9 mouse cellular contexts compared by ENCODE assay signal in genomic region chr9:96800131-96800825, GRCm38 (mm10). TPM values are rescaled to one million over a fixed set of nuclear protein-coding genes. Genes with fewer than 3 reads are reported as not detected.
DNase-seq lines count a peak whose midpoint lies in the region; ATAC-seq lines count a peak whose summit lies in the region.
"Had no signal": no experiment of that assay in that cellular context is flagged by ENCODE, and none has a peak within 500 bp of the region (broad histone marks: within the 10 kb centered on the region; RNA-seq: fewer than 3 reads in every experiment).

No protein-coding gene starts in this region.

- no peaks in the 10 kb centered on the region for H3K27me3 ChIP-seq in hindbrain, embryonic 11.5 days (ENCODE audit: control insufficient read depth, insufficient read depth, low read length)
- H3K27me3 ChIP-seq in hindbrain, embryonic 16.5 days (replicated peaks; ENCODE audit: control insufficient read depth, insufficient read depth, low read length) = no peaks in the 10 kb centered on the region
- no peaks in the 10 kb centered on the region for H3K27me3 ChIP-seq in embryonic facial prominence, embryonic 11.5 days (ENCODE audit: control insufficient read depth, insufficient read depth, low read length)

- no peaks in the 10 kb centered on the region for H3K36me3 ChIP-seq in hindbrain, embryonic 11.5 days (ENCODE audit: control insufficient read depth, insufficient read depth, low read length)
- no peaks in the 10 kb centered on the region for H3K36me3 ChIP-seq in hindbrain, embryonic 16.5 days (ENCODE audit: control insufficient read depth, insufficient read depth, low read length)
- H3K36me3 ChIP-seq in embryonic facial prominence, embryonic 11.5 days (replicated peaks; ENCODE audit: control insufficient read depth, insufficient read depth, low read depth, low read length) = no peaks in the 10 kb centered on the region

- peak; percentile 10 for DNase-seq in hindbrain, embryonic 11.5 days (ENCODE audit: low spot score)
- peak; percentile 62 for DNase-seq in thymus, postnatal 0 days (ENCODE audit: low spot score)
- DNase-seq in thymus, postnatal 36 days = no peak
- peak; percentile 51 for DNase-seq in embryonic facial prominence, embryonic 11.5 days (ENCODE audit: low spot score)
- no peak for DNase-seq in ovary, postnatal 10 days (ENCODE audit: low spot score)
- DNase-seq in cerebellum, adult 11-12 months = no peak
- DNase-seq in heart, postnatal 4 days = no peak
- DNase-seq: lung, postnatal 14 days had no signal

- 37% methylated on average over 5 of the region's 5 CpGs for WGBS in hindbrain, embryonic 11.5 days
- 37% methylated on average over 5 of the region's 5 CpGs for WGBS in hindbrain, embryonic 16.5 days
- WGBS in embryonic facial prominence, embryonic 11.5 days = 39% methylated on average over 5 of the region's 5 CpGs

- no peak overlapping the region for H3K27ac ChIP-seq in hindbrain, embryonic 11.5 days (ENCODE audit: low read depth, low read length)
- H3K27ac ChIP-seq in hindbrain, embryonic 16.5 days (ENCODE audit: low read depth, low read length) = no peak overlapping the region
- no peak overlapping the region for H3K27ac ChIP-seq in embryonic facial prominence, embryonic 11.5 days (replicated peaks; ENCODE audit: low read depth, low read length)

- H3K4me1 ChIP-seq in hindbrain, embryonic 11.5 days (replicated peaks; ENCODE audit: control insufficient read depth, insufficient read depth, low read length) = no peaks in the 10 kb centered on the region
- H3K4me1 ChIP-seq in hindbrain, embryonic 16.5 days (ENCODE audit: control insufficient read depth, insufficient read depth, low read depth, low read length) = peaks cover 4% of the 10 kb centered on the region
- no peaks in the 10 kb centered on the region for H3K4me1 ChIP-seq in embryonic facial prominence, embryonic 11.5 days (ENCODE audit: control insufficient read depth, insufficient read depth, low read length)

- ATAC-seq in hindbrain, embryonic 11.5 days (ENCODE audit: low FRiP score) = no peak
- no peak for ATAC-seq in hindbrain, embryonic 16.5 days
- no peak for ATAC-seq in embryonic facial prominence, embryonic 11.5 days (replicated peaks; ENCODE audit: insufficient number of reproducible peaks, low FRiP score, low TSS enrichment, low read depth)

- H3K9me3 ChIP-seq in hindbrain, embryonic 11.5 days (ENCODE audit: control insufficient read depth, low read length) = no peaks in the 10 kb centered on the region
- no peaks in the 10 kb centered on the region for H3K9me3 ChIP-seq in hindbrain, embryonic 16.5 days (ENCODE audit: control insufficient read depth, low read length)
- H3K9me3 ChIP-seq in embryonic facial prominence, embryonic 11.5 days (replicated peaks; ENCODE audit: control insufficient read depth, low read length) = no peaks in the 10 kb centered on the region

- H3K9ac ChIP-seq in hindbrain, embryonic 11.5 days (ENCODE audit: low read depth, low read length) = no peak overlapping the region
- H3K9ac ChIP-seq in hindbrain, embryonic 16.5 days (ENCODE audit: low read depth, low read length) = no peak overlapping the region
- no peak overlapping the region for H3K9ac ChIP-seq in embryonic facial prominence, embryonic 11.5 days (replicated peaks; ENCODE audit: low read length)

- H3K4me2 ChIP-seq in hindbrain, embryonic 11.5 days (replicated peaks; ENCODE audit: low read depth, low read length) = no peak overlapping the region
- H3K4me2 ChIP-seq in hindbrain, embryonic 16.5 days (ENCODE audit: low read length) = no peak overlapping the region
- H3K4me2 ChIP-seq in embryonic facial prominence, embryonic 11.5 days (ENCODE audit: low read depth, low read length) = no peak overlapping the region

- H3K4me3 ChIP-seq in hindbrain, embryonic 11.5 days (ENCODE audit: low read depth, low read length) = no peak overlapping the region
- no peak overlapping the region for H3K4me3 ChIP-seq in hindbrain, embryonic 16.5 days (ENCODE audit: low read length)
- H3K4me3 ChIP-seq in embryonic facial prominence, embryonic 11.5 days (ENCODE audit: low read depth, low read length) = no peak overlapping the region

RNA-seq across cellular contexts. Expression of gene Zbtb38, which starts 47.6 kb away (rescaled TPM):
- polyA plus RNA-seq in hindbrain, embryonic 11.5 days (2014; fragmentation: Nextera tagmentation; extraction: Ambion mirVana) = 11.1 and 14.3 TPM in 2 replicates
- 42.5 and 43.8 TPM in 2 replicates for polyA plus RNA-seq in hindbrain, embryonic 16.5 days (2015; fragmentation: Nextera tagmentation; extraction: Ambion mirVana)
- 21.1 and 21.4 TPM in 2 replicates for polyA plus RNA-seq in thymus, postnatal 0 days (2015; fragmentation: Nextera tagmentation; extraction: Ambion mirVana)
- polyA plus RNA-seq in embryonic facial prominence, embryonic 11.5 days (2014; fragmentation: Nextera tagmentation; extraction: Ambion mirVana) = 8.8 and 9.3 TPM in 2 replicates
- total RNA-seq in heart, postnatal 4 days (2021) = 10 to 100 TPM; 34.6 to 35.2 TPM

Comparison
In these comparisons a context has a peak if more than half of its experiments do, and no peak if none do; other contexts are left out.
1. DNase-seq: peak in hindbrain, embryonic 11.5 days (single experiment), thymus, postnatal 0 days (single experiment) and embryonic facial prominence, embryonic 11.5 days (single experiment); none in thymus, postnatal 36 days (0 of 2), ovary, postnatal 10 days (single experiment), cerebellum, adult 11-12 months (single experiment) and heart, postnatal 4 days (single experiment).